Mouse (Mus musculus): Measurements from ENCODE around the gene Rprd1b.
"Not testable (repeated sequence)": the region's sequence is repeated elsewhere in the genome, so short reads cannot be mapped to it uniquely, and the experiment has no call there.

Rprd1b gene

DNA sequence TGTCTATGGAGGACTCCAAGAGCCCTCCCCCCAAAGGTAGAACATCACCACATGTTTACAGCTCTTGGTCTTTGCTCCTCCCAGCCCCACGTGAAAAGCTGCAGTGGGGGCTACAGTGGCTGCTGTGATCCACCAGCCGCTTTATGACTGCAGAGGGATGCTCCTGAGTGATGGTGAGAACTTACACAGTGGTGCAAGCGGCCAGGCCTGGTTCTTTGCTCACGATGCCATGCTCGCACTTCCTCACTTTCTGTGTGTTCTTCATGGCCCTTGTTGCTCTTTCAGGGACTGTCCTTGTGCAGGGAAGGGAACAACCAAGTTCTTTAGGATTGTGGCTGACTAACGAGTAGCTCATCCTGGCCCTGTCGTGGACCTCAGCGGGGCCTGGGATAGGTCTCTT lies 15.2 kb downstream of the Rprd1b start:
- in situ Hi-C loops (cut with MboI): no loop called here

DNA sequence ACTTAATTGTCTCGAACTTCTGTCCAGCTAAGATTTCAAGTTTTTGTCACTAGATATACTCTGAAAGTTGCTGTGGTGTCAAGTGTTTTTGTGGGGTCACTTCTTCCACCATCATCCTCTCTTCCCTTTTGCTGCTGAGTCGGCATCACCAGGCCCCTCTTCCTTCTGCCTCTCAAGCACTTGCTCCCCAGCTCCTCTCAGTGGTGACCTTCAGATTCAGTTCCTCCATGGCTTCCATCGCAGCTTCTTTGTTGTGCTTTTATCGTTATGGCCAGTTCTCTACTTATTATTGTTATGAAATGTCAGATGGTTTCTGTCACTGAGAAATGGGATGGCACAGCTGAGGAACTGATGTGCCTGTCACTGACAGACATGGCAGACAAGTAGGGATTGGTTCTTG lies 17.9 kb downstream of the Rprd1b start:
- in situ Hi-C loops (cut with MboI): no loop called here

DNA sequence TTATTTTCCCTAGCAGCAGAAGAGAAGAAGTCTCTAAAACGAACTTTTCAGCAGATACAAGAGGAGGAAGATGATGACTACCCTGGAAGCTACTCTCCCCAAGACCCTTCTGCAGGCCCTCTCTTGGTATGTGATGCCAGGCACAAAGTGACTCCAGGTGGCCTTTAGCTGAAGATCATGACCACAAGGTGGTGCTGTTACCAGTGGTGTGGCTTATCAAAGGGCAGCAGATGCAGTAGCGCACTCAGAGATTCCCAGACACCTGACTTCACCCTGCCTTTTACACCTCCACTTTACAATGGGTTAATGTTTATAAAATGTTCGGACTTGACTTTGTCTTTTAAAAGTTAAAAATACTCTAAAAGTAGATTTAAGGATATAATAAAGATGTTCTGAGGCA lies 19.6 kb downstream of the Rprd1b start:
- in situ Hi-C loops (cut with MboI): no loop called here

DNA sequence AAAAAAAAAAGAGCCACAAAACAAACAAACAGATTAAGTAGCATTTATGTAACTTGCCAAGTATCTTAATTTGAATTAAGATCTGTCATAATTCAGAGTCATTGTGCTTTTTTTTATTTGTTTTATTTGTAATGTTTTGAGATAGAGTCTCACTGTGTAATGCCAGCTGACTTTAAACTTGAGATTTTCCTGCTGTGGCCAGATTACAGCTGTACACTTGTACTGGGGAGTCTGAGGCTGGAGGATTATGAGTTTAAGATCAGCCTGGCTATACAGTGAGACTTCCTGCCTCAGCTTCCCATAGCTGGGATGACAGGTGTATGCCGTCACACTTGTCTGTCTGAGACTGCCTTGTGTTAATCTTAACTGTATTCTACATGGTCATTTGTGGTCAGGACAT lies 20.4 kb downstream of the Rprd1b start:
- in situ Hi-C loops (cut with MboI): no loop called here

DNA sequence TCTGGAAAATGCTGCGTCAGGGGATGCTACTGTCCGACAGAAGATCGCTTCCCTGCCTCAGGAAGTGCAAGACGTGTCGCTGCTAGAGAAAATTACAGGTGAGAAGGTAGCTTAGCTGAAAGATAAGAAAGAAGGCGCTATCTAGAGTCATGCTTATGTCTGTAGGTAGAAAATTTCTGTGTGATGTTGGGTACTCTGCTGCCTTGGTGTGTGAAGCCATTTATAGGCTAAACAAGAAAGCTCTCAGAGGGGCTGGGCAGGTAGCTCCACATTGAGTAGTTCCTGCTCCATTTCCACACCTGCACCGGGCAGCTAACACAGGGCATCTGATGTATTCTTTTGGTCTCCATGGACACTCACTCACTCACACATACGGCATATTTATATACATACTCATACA lies 21.8 kb downstream of the Rprd1b start:
- in situ Hi-C loops (cut with MboI): no loop called here

DNA sequence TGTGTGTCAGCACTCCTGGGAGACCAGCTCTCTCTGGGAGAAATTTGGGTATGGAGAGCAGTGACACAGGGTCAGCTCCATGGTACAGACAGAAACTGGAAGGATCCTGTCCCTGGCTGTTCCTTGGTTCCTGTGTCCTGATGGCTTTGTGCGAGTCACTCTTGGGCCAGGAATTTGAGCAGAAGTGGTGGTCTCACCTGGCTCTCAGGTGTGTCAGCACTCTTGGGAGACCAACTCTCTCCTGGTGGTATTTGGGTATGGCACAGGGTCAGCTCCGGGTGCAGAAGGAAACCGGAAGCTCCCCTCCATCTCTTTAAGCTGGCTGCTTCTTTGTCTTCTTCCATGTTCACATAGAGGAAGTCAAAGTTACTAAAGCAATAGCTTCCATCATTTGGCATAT lies 26.3 kb downstream of the Rprd1b start:
- in situ Hi-C loops (cut with MboI): no loop called here

DNA sequence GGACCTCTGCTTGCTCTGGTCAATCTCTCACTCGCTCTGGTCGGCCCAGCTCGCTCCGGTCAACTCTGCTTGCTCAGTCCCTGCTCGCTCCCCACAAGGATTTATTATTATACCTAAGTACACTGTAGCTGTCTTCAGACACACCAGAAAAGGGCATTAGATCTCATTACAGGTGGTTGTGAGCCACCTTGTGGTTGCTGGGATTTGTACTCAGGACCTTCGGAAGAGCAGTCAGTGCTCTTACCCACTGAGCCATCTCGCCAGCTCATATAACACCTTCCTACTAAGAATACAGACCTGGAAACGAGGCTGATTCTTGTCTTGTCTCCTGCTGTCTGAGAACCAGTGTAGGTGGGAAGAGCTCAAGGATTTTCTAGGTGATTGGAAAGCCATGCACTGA lies 27.1 kb downstream of the Rprd1b start:
- in situ Hi-C loops (cut with MboI): not testable (repeated sequence)

DNA sequence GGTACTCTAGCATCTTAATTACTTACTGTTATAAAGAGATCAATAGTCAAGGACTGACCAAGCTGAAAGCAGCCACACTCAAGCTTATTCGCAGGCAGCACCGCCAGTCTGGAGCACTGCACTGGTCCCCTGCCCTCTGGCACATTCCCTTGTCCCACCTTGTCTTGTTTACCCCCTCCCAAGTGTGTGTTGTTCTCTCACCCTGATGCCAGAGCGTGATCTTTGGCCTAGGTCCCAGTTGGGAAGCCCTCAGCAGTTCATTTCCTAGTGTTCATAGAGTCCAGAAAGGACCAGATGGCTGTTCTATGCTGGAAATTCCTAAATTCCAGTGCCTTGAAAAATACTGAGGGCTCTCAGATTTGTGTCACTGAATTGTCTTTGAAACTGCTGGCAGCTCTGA lies 28.7 kb downstream of the Rprd1b start:
- in situ Hi-C loops (cut with MboI): no loop called here

DNA sequence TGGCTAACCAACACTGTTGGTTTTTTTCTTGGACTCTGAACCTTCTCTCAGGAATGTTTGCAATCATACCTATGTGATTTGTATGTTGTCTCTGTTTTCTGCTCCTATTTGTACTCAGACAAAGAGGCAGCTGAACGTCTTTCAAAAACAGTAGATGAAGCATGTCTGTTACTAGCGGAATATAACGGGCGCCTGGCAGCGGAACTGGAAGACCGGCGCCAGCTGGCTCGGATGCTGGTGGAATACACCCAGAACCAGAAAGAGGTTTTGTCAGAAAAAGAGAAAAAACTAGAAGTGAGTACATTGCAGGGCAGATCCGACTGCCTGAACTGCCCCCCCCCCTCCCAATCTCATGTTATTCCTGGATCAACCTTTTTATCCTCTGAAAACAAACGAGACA lies 30.2 kb downstream of the Rprd1b start:
- in situ Hi-C loops (cut with MboI): no loop called here

DNA sequence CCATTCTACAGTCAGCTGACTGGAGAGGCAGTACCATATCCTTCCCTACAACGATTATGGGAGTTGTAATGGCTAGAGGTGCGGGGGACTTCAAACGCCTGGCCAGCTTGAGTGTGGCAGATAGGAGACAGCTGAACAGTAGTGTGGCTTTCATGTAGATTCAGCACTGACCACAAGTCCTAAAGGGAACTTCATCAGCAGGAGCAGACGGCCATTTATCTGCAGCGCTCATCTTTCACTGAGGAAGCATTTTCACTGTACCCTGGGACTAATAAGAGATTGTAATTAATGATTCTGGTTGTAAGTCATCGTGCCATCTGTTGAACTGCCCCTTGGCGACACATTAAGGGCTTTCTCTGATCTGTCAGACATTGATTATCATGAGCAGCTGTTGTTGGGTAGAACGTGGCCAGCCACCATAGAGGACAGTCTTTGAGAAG lies 31.4 kb downstream of the Rprd1b start:
- in situ Hi-C loops (cut with MboI): no loop called here

DNA sequence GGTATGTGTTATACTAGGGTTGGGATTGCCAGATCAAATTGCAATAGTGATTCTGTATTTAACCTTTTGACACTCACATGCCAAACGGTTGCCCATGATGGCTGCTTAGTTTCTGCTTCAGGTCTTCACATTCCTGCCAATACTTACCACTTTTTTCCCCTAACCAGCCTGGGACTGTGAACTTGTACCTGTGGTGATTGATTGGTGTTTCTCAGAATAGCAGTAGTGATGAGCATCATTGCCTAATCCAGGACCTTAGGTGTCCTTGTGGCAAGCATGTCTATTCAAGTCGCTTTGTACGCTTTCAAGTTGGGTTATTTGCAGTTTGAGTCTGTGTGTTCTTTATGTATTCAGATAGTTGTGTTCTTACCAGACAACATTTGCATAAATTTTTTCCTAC lies 34.7 kb downstream of the Rprd1b start:
- in situ Hi-C loops (cut with MboI): no loop called here

DNA sequence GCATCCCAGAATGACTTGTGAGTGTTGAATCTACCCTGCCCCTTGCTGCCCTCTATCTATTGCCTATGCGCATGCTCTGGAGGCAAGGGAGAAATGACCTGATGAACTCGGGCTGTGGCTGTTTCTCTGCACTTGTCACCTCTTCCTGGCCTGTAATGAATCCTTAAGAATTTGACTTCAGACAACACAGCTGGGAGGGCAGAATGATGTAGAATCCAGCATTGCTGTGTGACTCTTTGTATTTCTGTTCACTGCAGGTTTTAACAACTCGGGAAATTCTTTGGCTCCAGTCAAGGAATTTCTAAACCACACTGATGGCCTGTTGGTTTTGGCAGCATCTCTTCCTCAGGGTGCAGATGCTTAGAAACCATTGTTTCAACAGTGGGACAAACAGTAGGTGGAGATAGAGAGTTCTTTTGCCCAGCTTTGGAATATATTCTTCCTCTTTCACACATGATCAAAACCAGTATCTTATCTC lies 36.3 kb downstream of the Rprd1b start:
- in situ Hi-C loops (cut with MboI): no loop called here

DNA sequence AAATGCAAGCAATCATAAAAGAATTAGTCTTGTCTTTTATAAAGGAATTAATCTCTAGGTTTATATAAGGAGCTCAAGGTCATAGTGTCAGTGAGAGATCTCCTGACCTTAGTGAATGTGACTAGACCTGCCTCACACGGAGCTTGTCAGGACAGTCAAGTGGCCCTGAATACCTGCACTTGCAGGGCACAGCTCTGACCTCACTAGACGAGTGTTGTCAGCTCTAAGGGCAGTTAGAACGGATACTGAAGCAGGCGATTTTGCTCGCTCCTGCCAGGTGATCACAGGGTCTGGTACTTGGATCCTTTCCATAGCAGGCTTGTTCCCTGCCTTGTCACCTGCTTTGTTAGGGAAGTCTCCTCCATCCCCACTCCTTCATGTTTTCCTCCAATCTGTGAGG lies 36.8 kb downstream of the Rprd1b start:
- in situ Hi-C loops (cut with MboI): no loop called here

DNA sequence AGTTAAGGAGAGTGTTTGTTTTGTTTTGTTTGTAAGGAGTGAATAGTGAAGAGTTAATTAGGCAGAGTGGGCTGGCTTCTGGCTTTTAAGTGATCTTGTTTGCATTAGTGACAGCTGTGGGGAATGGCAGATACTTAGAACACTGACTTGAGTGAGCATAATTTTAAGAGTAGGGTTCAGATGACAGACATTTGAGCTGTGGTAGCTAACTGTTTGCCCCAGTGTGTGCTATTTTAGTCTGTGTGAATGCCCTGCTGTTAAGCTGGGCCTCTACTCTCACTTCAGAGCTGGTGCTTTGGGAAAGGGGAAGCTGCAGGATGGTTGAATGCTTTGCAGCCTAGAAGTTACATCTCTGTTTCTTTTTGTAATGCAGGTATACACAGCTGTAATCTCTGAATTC lies 38.2 kb downstream of the Rprd1b start:
- in situ Hi-C loops (cut with MboI): no loop called here

DNA sequence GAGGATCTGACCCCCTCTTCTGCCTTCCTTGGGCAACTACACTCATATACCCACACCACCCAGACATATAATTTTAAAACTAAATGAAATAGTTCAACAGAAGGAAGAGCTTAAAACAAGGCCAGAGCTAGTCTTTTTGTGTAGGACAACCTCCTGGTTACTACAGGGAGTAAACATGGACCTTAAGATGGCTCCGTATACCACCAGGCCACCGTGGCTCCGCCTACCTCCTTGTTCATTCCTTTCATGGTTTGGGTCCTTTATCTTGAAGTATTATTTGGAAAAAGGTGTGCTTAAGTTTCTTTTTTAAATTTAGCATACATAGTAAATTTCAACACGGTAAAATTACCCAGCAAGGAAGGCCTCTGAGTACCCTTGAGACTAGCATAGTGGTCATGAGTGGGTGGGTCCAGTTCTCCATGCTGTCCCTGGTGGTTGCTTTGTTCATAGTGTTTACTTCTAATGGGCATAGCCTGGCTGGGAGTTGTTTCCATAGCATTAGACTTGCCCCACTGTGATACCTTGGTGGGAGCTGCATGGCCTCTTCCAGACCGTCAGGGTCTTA lies 39.0 kb downstream of the Rprd1b start:
- in situ Hi-C loops (cut with MboI): no loop called here

DNA sequence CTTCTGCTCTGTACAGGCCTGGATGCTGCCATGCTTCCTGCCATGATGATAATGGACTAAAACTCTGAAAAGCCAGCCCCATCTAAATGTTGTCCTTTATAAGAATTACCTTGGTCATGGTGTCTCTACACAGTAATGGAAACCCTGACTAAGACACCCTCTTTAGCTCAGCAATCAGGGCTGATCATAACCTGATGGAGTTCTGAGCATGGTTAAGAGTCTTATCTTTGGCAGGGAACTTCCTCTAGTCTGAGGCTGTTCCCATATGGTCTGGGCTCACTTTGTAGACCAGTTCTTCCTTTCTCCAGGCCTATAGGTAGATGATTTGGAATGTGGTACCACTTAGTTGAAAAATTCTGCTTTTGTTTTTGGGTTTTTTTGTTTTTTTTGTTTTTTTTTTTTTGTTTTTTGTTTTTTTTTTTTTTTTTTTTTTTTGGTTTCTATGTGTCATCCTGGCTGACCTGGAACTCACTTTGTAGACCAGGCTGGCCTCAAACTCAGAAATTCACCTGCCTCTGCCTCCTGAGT lies 40.2 kb downstream of the Rprd1b start:
- in situ Hi-C loops (cut with MboI): no loop called here

DNA sequence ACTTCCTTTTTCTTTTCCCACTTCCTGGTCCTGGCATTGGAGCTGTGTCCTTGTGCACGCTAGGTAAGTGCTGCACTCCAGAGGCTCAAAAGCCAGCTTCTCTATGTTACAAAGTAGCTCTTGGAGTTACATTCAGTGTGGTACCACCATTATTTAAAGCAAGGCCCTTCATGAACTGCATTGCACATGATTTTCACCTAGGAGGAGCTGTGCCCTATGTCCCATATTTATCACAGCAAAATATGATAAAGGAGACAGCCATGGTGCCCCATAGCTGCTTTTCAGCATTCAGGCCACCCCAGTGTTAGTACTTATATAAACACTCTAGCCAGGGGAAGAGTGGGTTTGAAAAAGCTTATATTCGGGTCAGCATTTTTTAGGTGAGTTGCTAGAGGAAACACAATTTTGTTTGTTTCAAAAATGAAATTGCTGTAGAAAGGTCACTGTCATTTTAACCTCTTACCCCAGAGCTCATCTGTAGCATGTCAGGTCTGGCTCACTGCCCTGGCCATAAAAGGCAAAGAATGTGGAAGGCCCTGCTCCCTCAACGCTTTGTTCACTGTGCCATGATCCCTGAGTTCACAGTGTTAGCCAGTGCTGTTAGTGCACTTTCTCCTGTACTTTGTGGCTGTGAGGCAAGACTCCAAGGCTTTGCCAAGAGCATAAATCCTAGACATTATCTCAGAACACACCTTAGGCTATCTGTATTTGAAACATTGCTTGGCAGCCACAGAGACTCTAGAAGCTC lies 42.8 kb downstream of the Rprd1b start:
- in situ Hi-C loops (cut with MboI): no loop called here

DNA sequence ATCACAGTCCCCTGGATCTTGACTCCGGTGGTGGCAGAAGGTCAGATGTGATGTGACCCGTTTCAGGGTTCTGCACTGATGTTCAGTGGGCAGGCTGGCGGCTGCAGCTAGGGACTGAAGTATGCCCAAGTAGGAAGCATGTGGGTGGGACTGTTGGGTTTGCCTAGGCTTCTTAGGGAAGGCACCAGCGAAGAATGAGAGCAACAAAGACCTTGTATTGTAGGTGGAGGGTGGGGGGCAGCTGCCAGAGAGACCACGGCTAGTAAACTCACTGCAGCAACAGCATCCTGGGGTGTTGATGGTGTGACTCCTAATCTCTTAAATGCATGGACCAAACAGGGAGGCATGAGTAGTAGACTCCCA lies 43.3 kb downstream of the Rprd1b start:
- in situ Hi-C loops (cut with MboI): no loop called here

DNA sequence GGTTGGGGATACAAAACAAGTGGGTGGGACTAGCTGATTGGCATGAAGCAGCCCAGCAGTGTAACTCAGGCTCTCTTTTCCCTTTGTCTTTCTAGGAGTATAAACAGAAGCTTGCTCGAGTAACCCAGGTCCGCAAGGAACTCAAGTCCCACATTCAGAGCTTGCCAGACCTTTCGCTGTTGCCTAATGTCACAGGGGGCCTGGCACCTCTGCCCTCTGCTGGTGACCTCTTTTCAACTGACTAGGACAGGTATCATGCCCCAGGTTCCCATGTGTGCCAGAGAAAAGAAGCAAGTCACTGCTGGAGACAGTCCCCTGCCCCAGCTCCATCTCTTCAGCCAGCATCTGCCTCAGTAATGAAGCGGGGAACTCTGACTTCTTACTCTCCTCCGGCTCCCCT lies 46.5 kb downstream of the Rprd1b start:
- in situ Hi-C loops (cut with MboI): no loop called here

DNA sequence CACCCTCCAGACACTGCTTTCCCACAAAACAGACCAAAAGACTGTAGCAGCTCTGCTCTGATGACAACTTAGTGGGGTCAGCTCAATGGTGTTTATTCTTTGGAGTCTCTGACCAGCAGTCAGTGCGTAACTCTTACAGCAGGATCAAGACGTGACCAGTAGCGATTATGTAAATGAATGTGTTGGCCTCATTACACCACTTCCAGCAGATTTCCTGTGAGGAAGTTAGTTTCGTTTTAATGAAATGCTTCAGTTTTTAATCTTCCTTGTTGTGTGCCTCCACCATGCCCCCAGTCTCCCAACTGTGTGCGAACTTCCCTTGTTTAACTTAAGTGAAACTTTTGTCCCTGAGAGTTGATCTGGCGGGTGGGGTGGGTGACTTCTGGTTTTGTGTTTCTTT lies 48.4 kb downstream of the Rprd1b start:
- in situ Hi-C loops (cut with MboI): no loop called here

DNA sequence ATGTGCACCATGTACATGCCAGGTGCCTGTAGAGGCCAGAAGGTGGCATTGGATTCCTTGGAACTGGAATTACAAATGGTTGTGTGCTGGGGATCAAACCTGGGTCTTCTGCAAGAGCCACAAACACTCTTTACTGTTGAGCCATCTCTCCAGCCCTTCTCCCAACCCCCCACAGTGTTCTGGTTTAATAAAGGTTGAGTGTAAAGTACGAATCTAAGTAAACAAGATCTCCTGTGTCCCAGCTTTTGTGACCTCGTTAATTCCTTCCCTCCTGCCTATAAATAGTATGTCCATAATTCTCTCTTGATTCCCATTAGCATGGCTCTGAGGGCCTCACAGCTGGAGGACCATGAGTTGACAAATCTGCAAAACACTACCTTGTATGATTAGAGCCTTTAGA lies 49.7 kb downstream of the Rprd1b start:
- in situ Hi-C loops (cut with MboI): no loop called here

DNA sequence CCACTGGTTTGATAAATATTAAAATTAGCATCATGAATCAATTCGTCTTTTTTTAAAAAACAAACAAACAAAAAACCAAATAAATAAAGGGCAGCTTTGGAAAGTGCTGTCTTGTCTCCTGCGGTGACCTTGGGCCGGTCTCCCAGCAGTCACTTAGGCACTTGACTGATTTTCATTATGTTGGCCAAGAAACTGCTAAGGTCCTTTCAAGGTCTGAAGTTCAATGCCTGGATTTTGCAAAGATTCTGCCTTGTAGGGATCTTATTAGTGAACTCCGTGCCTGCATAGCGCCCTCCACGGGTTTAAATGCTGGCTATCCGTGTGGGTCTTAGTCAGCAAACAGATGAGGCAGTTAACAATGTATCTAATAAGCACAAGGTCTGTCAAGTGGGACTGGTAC lies 50.7 kb downstream of the Rprd1b start:
- in situ Hi-C loops (cut with MboI): no loop called here

DNA sequence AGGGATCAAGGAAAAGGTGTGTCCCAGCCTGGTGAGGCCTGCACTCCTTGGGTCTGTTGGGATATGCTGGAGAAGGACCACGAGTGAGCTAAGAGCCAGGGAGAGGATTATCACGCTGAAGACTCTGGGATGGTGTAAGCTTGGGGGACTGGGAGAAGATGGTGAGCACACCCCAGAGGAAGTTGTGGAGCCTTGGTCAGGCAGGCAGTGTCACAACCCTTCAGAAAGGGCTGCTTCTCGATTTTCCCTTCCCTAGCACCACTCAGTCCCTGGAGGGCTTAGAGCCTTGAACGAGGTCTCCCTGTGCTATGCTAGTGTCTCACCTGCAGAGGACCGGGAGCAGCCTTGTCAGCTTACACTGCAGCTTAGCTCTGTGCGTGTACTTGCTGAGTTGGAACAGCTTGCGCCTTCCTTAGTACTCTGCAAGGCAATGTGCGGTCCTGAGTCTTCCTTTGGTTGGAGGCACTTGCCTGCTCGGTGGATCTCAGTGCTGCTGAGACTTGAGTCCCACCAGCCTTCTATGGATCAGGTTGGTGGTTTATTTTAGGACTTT lies 51.6 kb downstream of the Rprd1b start:
- in situ Hi-C loops (cut with MboI): no loop called here

Measured in mature B cell (primary cell).